Mouse (Mus musculus) heart, adult 2 months (tissue): ENCODE results near the gene Olfr107. TPM values are rescaled to one million over a fixed set of nuclear protein-coding genes. Genes with fewer than 3 reads are reported as not detected.

Experiments used
- DNase-seq, 2 experiments: peaks; one replicate each; pipeline ENCODE4 v3.0.0; 2021
- H3K27ac ChIP-seq: fragments of 200-600 bp; 2 replicates; pipeline ENCODE4 v1.8.1; 2022
- H3K27me3 ChIP-seq: fragments of 200-500 bp; 2 replicates; pipeline ENCODE4 v1.6.1; 2012; ENCODE audit warnings: mild to moderate bottlenecking, low read length, inconsistent platforms, mixed read lengths; ENCODE audit not compliant: control insufficient read depth, insufficient read depth
- H3K36me3 ChIP-seq: fragments of 200-500 bp; 2 replicates; pipeline ENCODE4 v1.6.1; 2012; ENCODE audit warnings: low read length, inconsistent platforms; ENCODE audit not compliant: control insufficient read depth, insufficient read depth
- H3K4me1 ChIP-seq: fragments of 200-500 bp; 2 replicates; pipeline ENCODE4 v1.6.1; 2011; ENCODE audit warnings: low read length; ENCODE audit not compliant: control insufficient read depth, insufficient read depth
- H3K4me3 ChIP-seq: fragments of 200-600 bp; 2 replicates; pipeline ENCODE4 v1.8.1; 2022
- H3K79me2 ChIP-seq: fragments of 200-500 bp; replicated peaks from 2 replicates; pipeline ENCODE4 v1.6.1; 2012; ENCODE audit warnings: mild to moderate bottlenecking, inconsistent platforms, low read length, moderate library complexity, mixed read lengths; ENCODE audit not compliant: control insufficient read depth, insufficient read depth
- H3K9ac ChIP-seq: fragments of 200-500 bp; 2 replicates; pipeline ENCODE4 v1.6.1; 2012; ENCODE audit warnings: low read depth, mild to moderate bottlenecking, control low read depth, inconsistent platforms, low read length, mixed read lengths
- CTCF ChIP-seq: fragments of 200-600 bp; IDR thresholded peaks from 2 replicates; pipeline ENCODE4 v1.8.1; 2022; ENCODE audit warnings: antibody characterized with exemption, mild to moderate bottlenecking, moderate library complexity
- EP300 ChIP-seq: fragments of 200-500 bp; IDR thresholded peaks from 2 replicates; pipeline ENCODE4 v1.6.1; 2011; ENCODE audit warnings: low read depth, low read length, control low read depth; ENCODE audit not compliant: insufficient read depth
- POLR2A ChIP-seq: fragments of 200-500 bp; IDR thresholded peaks from 2 replicates; pipeline ENCODE4 v1.6.1; 2011; ENCODE audit warnings: mild to moderate bottlenecking, low read depth, low read length, control low read depth; ENCODE audit not compliant: insufficient read depth
- WGBS: fragments of 180-500 bp; shearing (Covaris S2); methylation state at CpG from one replicate; pipeline ENCODE4 v1.1.7; 2018; 5-methylcytosine and 5-hydroxymethylcytosine counted together
- intact Hi-C: fragments of 180-260 bp; cut with DNase I; formaldehyde crosslinking; loops from one replicate; pipeline ENCODE4 v1.15.1; 2025
- long read RNA-seq: library from polyadenylated mRNA; stranded (forward); transcript quantifications from one replicate; pipeline ENCODE4 v2.0.0, GENCODE M21; 2021
- polyA plus RNA-seq: library from polyadenylated mRNA; depleted of rRNA; stranded (reverse); fragments of >200 nt; gene quantifications from 2 replicates; pipeline ENCODE4 v1.2.3, GENCODE M21; 2012; rRNA removed
- total RNA-seq, 2 experiments: library from RNA; stranded (reverse); gene quantifications; 2 replicates each; pipeline ENCODE4 v1.2.3; 2021

Olfr107 gene
- not detected for total RNA-seq
- not detected in 2 replicates for polyA plus RNA-seq
- long read RNA-seq: 0 reads

- intact Hi-C loops: no loop called here
- TF ChIP-seq EP300: no peak
- no peak for TF ChIP-seq CTCF
- TF ChIP-seq POLR2A: no peak
- Histone ChIP-seq H3K79me2 (no peaks in the 10 kb centered on the region), H3K9ac (no peak within 1 kb of the TSS), H3K36me3 (no peaks in the 10 kb centered on the region), H3K27ac (no peak within 1 kb of the TSS), H3K4me1 (no peaks in the 10 kb centered on the region), H3K27me3 (0 out of 2 replicates have a peak, but pooled peaks cover 1% of the 10 kb centered on the region), H3K4me3 (no peak within 1 kb of the TSS)
- 63% methylated on average over 3 of the region's 3 CpGs for WGBS
- no peak for DNase-seq
These were observed at the start of gene Olfr107 for GRCm38 (mm10) chr17:37398926-37399325. Gene Olfr107, plus strand, starts transcription at chr17:37399226.

GRCm38 (mm10) chr17:37359282-37359681, 39.7 kb upstream of the Olfr107 start, which contains the start of gene Olfr104-ps:
Gene Olfr104-ps, plus strand, starts transcription at chr17:37359582.
- no peak for TF ChIP-seq POLR2A
- TF ChIP-seq EP300: no peak
- no peak for TF ChIP-seq CTCF
- Histone ChIP-seq H3K27me3 (no peaks in the 10 kb centered on the region), H3K4me3 (no peak within 1 kb of the TSS), H3K79me2 (no peaks in the 10 kb centered on the region), H3K9ac (no peak within 1 kb of the TSS), H3K36me3 (no peaks in the 10 kb centered on the region), H3K4me1 (no peaks in the 10 kb centered on the region), H3K27ac (no peak within 1 kb of the TSS)
- intact Hi-C loops: no loop called here
- DNase-seq: no peak

- Histone ChIP-seq H3K4me1 (no peaks in the 10 kb centered on the region), H3K9ac (no peak within 1 kb of the TSS), H3K36me3 (no peaks in the 10 kb centered on the region), H3K27ac (no peak within 1 kb of the TSS), H3K79me2 (no peaks in the 10 kb centered on the region), H3K27me3 (no peaks in the 10 kb centered on the region), H3K4me3 (no peak within 1 kb of the TSS)
- intact Hi-C loops: no loop called here
- TF ChIP-seq POLR2A (no peak), CTCF (no peak), EP300 (no peak)
- DNase-seq: no peak
These were observed 20.3 kb upstream of the Olfr107 start, which contains the start of gene Olfr105-ps for GRCm38 (mm10) chr17:37378733-37379132. Gene Olfr105-ps, plus strand, starts transcription at chr17:37379033.

GRCm38 (mm10) chr17:37390093-37390492, 8.9 kb upstream of the Olfr107 start, which contains the start of gene Olfr106-ps:
Gene Olfr106-ps, plus strand, starts transcription at chr17:37390393.
- WGBS: 45% methylated on average over 1 of the region's 1 CpGs
- H3K4me3 ChIP-seq: no peak within 1 kb of the TSS
- TF ChIP-seq EP300: no peak
- no peak for TF ChIP-seq POLR2A
- TF ChIP-seq CTCF: no peak
- no peaks in the 10 kb centered on the region for H3K27me3 ChIP-seq
- H3K79me2 ChIP-seq: no peaks in the 10 kb centered on the region
- H3K36me3 ChIP-seq: no peaks in the 10 kb centered on the region
- intact Hi-C loops: no loop called here
- H3K4me1 ChIP-seq: no peaks in the 10 kb centered on the region
- DNase-seq: no peak
- no peak within 1 kb of the TSS for H3K27ac ChIP-seq
- no peak within 1 kb of the TSS for H3K9ac ChIP-seq

GRCm38 (mm10) chr17:37413380-37413779, 14.4 kb downstream of the Olfr107 start:
- Histone ChIP-seq H3K4me3 (no peak overlapping the region), H3K36me3 (no peaks in the 10 kb centered on the region), H3K9ac (no peak overlapping the region), H3K4me1 (no peaks in the 10 kb centered on the region), H3K27me3 (no peaks in the 10 kb centered on the region), H3K27ac (no peak overlapping the region), H3K79me2 (no peaks in the 10 kb centered on the region)
- DNase-seq: no peak
- TF ChIP-seq CTCF: no peak
- TF ChIP-seq POLR2A: no peak
- TF ChIP-seq EP300: no peak
- intact Hi-C loops: no loop called here

- no peak for TF ChIP-seq EP300
- no peak for TF ChIP-seq POLR2A
- no peak for TF ChIP-seq CTCF
- intact Hi-C loops: no loop called here
- WGBS: 67% methylated on average over 1 of the region's 1 CpGs
These were observed 46.2 kb downstream of the Olfr107 start, which contains the start of gene Olfr108 for GRCm38 (mm10) chr17:37445180-37445579. Gene Olfr108, plus strand, starts transcription at chr17:37445480.

More at GRCm38 (mm10) chr17:37445180-37445579, 46.2 kb downstream of the Olfr107 start, which contains the start of gene Olfr108:
- Histone ChIP-seq H3K27me3 (no peaks in the 10 kb centered on the region), H3K9ac (no peak within 1 kb of the TSS), H3K4me1 (no peaks in the 10 kb centered on the region), H3K4me3 (no peak within 1 kb of the TSS), H3K27ac (no peak within 1 kb of the TSS), H3K36me3 (no peaks in the 10 kb centered on the region), H3K79me2 (no peaks in the 10 kb centered on the region)
- DNase-seq: no peak

Other genes starting within 250 kb of the Olfr107 start
- gene Olfr93, start 237.7 kb upstream of the Olfr107 start, total RNA-seq: not detected
- gene Olfr93, start 237.7 kb upstream of the Olfr107 start, polyA plus RNA-seq: not detected in 2 replicates
- not detected for gene Ubd, start 205.3 kb upstream of the Olfr107 start, total RNA-seq
- gene Ubd, start 205.3 kb upstream of the Olfr107 start, polyA plus RNA-seq: 0.12 TPM in 1 of 2 replicates, not detected in the other
- not detected for gene Olfr94, start 198.2 kb upstream of the Olfr107 start, total RNA-seq
- not detected in 2 replicates for gene Olfr94, start 198.2 kb upstream of the Olfr107 start, polyA plus RNA-seq
- not detected for gene Olfr95, start 186.1 kb upstream of the Olfr107 start, total RNA-seq
- gene Olfr95, start 186.1 kb upstream of the Olfr107 start, polyA plus RNA-seq: not detected in 2 replicates
- not detected for gene Olfr96, start 179.1 kb upstream of the Olfr107 start, total RNA-seq
- gene Olfr96, start 179.1 kb upstream of the Olfr107 start, polyA plus RNA-seq: not detected in 2 replicates
- gene Olfr97, start 161.9 kb upstream of the Olfr107 start, total RNA-seq: not detected
- not detected in 2 replicates for gene Olfr97, start 161.9 kb upstream of the Olfr107 start, polyA plus RNA-seq
- gene Olfr98, start 135.5 kb upstream of the Olfr107 start, total RNA-seq: not detected
- not detected in 2 replicates for gene Olfr98, start 135.5 kb upstream of the Olfr107 start, polyA plus RNA-seq
- 1 to 10 TPM; 3.2 to 3.3 TPM for gene H2-M3, start 129.0 kb upstream of the Olfr107 start, total RNA-seq
- gene H2-M3, start 129.0 kb upstream of the Olfr107 start, polyA plus RNA-seq: 4.9 and 5.0 TPM in 2 replicates
- not detected for gene Olfr99, start 115.8 kb upstream of the Olfr107 start, total RNA-seq
- not detected in 2 replicates for gene Olfr99, start 115.8 kb upstream of the Olfr107 start, polyA plus RNA-seq
- gene Olfr101, start 94.9 kb upstream of the Olfr107 start, total RNA-seq: not detected
- gene Olfr101, start 94.9 kb upstream of the Olfr107 start, polyA plus RNA-seq: not detected in 2 replicates
- gene Olfr102, start 82.2 kb upstream of the Olfr107 start, total RNA-seq: not detected
- gene Olfr102, start 82.2 kb upstream of the Olfr107 start, polyA plus RNA-seq: not detected in 2 replicates
- not detected for gene Olfr103, start 59.5 kb upstream of the Olfr107 start, total RNA-seq
- gene Olfr103, start 59.5 kb upstream of the Olfr107 start, polyA plus RNA-seq: not detected in 2 replicates
- not detected for gene Olfr104-ps, start 39.6 kb upstream of the Olfr107 start, total RNA-seq
- not detected in 2 replicates for gene Olfr104-ps, start 39.6 kb upstream of the Olfr107 start, polyA plus RNA-seq
- gene Olfr105-ps, start 20.2 kb upstream of the Olfr107 start, total RNA-seq: not detected
- gene Olfr105-ps, start 20.2 kb upstream of the Olfr107 start, polyA plus RNA-seq: not detected in 2 replicates
- gene Olfr106-ps, start 8.8 kb upstream of the Olfr107 start, total RNA-seq: not detected
- not detected in 2 replicates for gene Olfr106-ps, start 8.8 kb upstream of the Olfr107 start, polyA plus RNA-seq
- gene Olfr108, start 46.3 kb downstream of the Olfr107 start, total RNA-seq: not detected
- not detected in 2 replicates for gene Olfr108, start 46.3 kb downstream of the Olfr107 start, polyA plus RNA-seq
- not detected for gene Olfr109, start 59.7 kb downstream of the Olfr107 start, total RNA-seq
- not detected in 2 replicates for gene Olfr109, start 59.7 kb downstream of the Olfr107 start, polyA plus RNA-seq
- gene H2-M2, start 84.3 kb downstream of the Olfr107 start, total RNA-seq: not detected
- gene H2-M2, start 84.3 kb downstream of the Olfr107 start, polyA plus RNA-seq: 0.10 TPM in 1 of 2 replicates, not detected in the other
- not detected for gene Olfr110, start 93.2 kb downstream of the Olfr107 start, total RNA-seq
- not detected in 2 replicates for gene Olfr110, start 93.2 kb downstream of the Olfr107 start, polyA plus RNA-seq
- not detected for gene Olfr111, start 108.8 kb downstream of the Olfr107 start, total RNA-seq
- 0.12 TPM in 1 of 2 replicates, not detected in the other for gene Olfr111, start 108.8 kb downstream of the Olfr107 start, polyA plus RNA-seq
- not detected for gene Olfr112, start 170.2 kb downstream of the Olfr107 start, total RNA-seq
- not detected in 2 replicates for gene Olfr112, start 170.2 kb downstream of the Olfr107 start, polyA plus RNA-seq
- gene Olfr113, start 178.4 kb downstream of the Olfr107 start, total RNA-seq: not detected
- gene Olfr113, start 178.4 kb downstream of the Olfr107 start, polyA plus RNA-seq: not detected in 2 replicates
- gene Olfr114, start 193.5 kb downstream of the Olfr107 start, total RNA-seq: not detected
- not detected in 2 replicates for gene Olfr114, start 193.5 kb downstream of the Olfr107 start, polyA plus RNA-seq
- gene Olfr115, start 227.9 kb downstream of the Olfr107 start, total RNA-seq: not detected
- not detected in 2 replicates for gene Olfr115, start 227.9 kb downstream of the Olfr107 start, polyA plus RNA-seq
- not detected for gene Olfr116, start 228.0 kb downstream of the Olfr107 start, total RNA-seq
- gene Olfr116, start 228.0 kb downstream of the Olfr107 start, polyA plus RNA-seq: not detected in 2 replicates